Mouse (Mus musculus) spleen, postnatal 0 days (tissue): Measurements from ENCODE around the gene Zfp120. TPM values are rescaled to one million over a fixed set of nuclear protein-coding genes. Genes with fewer than 3 reads are reported as not detected.

Source experiments
- polyA plus RNA-seq: library from polyadenylated mRNA; unstranded; fragments of >200 nt; fragmentation: Nextera tagmentation; extraction: Ambion mirVana; gene quantifications from 2 replicates; pipeline ENCODE4 v1.2.1, GENCODE M21; 2015

Gene Zfp120
- 4.2 TPM in 2 replicates for polyA plus RNA-seq

DNA sequence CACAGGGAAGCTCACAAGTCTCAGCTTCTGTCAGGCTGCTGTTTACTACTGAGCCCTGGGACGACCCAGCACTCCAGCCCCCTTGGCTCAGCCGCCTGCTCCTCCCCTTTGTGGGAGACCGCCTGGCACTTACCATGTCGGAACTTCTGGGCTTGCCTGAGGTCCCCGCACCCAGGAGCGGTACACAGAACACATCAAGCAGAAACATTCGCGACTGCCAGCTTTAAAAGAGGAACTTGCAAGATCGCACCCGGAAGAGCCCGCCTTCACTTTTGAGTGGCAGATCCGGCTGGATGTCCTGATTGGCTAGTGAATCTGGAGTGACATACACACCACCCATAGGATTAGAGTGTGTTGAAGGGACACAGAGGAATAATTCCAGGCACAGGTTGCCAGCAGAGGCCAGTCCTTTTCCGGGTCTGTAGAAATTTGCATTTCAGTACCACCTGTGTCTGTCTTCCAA, at the start of gene Zfp120:
Gene Zfp120, minus strand, starts transcription at position 274 of the 463 bp plus-strand sequence.

DNA sequence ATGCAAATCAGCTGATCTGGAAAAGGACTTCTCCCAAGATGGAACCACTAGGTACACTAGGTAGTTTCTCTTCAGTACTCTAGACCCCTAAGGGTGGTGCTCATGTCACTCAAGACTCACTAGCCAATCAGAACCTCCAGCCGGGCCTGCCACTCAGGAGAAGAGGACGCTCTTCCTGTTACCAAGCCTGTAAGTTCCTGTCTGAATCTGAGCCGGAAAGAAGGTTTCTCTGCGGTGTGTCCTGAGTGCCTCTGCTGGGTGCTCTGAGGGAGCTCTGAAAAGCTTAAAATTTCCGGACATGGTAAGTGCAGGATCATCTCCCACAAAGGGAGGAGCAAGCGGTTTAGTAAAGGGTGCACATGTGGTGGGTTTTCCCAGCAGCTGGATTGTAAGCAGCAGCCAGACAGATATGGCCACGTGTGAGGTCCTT, 45.1 kb upstream of the Zfp120 start, which contains the start of gene Gm14139:
Gene Gm14139, plus strand, starts transcription at position 186 of the 430 bp plus-strand sequence.

DNA sequence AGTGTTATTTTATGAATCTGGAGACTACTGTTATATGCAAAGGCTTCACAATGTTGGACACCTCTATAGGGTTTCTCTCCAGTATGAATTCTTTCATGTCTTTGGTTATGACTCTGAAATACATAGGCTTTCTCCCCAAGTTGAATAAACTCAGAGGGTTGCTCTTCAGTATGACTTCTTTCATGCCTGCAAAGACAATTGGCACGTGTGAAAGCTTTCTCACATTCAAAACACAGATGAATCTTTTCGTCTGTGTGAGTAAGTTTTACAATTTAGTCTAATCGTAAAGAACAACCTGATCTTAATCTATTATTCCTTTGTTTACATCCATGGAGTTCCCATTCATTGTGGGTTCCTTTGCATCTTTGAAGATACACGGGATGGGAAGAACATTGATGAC, 43.1 kb upstream of the Zfp120 start, which contains the start of gene Gm10770:
Gene Gm10770, minus strand, starts transcription at position 101 of the 400 bp plus-strand sequence.

Other genes starting within 250 kb of the Zfp120 start
- gene Gm10770, start 43.0 kb upstream of the Zfp120 start, polyA plus RNA-seq = not detected in 2 replicates
- gene Gm14139, start 45.0 kb upstream of the Zfp120 start, polyA plus RNA-seq = 0.07 and 0.08 TPM in 2 replicates
- 1.3 and 2.0 TPM in 2 replicates for gene Zfp937, start 81.4 kb upstream of the Zfp120 start, polyA plus RNA-seq
- 1.7 and 2.6 TPM in 2 replicates for gene Gm21994, start 118.9 kb upstream of the Zfp120 start, polyA plus RNA-seq
- gene Gm14124, start 120.8 kb upstream of the Zfp120 start, polyA plus RNA-seq = not detected in 2 replicates
- gene Gm10130, start 187.0 kb upstream of the Zfp120 start, polyA plus RNA-seq = 0.89 and 0.95 TPM in 2 replicates
- 1.0 and 1.4 TPM in 2 replicates for gene 3300002I08Rik, start 226.1 kb upstream of the Zfp120 start, polyA plus RNA-seq